Mouse (Mus musculus) spleen, postnatal 4 days (tissue): ENCODE measurements around the gene Slc6a18.
"Not testable (repeated sequence)": the region's sequence is repeated elsewhere in the genome, so short reads cannot be mapped to it uniquely, and the experiment has no call there.

Experiments
- DNase-seq, 2 experiments: peaks; one replicate each; pipeline ENCODE4 v3.0.0; 2022; ENCODE audit warnings: low spot score in 2 of 2

The Slc6a18 gene

GRCm38 (mm10) chr13:73677853-73678252, at the start of gene Slc6a18:
TSS of gene Slc6a18 (minus strand) at chr13:73678023.
- DNase-seq: no peak

- no peak for DNase-seq
These were observed 47.5 kb upstream of the Slc6a18 start for GRCm38 (mm10) chr13:73725315-73725714.

GRCm38 (mm10) chr13:73723081-73723668, 45.4 kb upstream of the Slc6a18 start:
- DNase-seq: no peak

DNA sequence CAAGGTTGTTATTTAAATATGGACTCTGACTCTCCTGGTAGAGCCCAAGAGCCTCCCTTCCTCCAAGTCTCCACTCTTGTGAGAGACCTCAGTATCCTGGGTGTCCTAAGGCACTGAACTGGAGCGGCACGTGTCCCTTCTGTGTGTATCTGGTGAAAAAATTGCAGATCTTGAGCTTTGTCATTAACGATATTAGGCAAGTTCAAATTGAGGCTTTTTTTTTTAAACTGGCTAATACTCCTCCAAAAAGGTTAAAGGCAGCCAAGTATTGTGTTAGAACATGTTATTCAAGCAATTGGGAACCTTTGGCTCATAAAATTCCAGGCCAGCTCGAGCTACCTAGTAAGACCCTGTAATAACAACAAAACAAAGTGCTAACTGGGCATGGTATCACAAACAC, 42.4 kb upstream of the Slc6a18 start:
- DNase-seq: no peak

DNA sequence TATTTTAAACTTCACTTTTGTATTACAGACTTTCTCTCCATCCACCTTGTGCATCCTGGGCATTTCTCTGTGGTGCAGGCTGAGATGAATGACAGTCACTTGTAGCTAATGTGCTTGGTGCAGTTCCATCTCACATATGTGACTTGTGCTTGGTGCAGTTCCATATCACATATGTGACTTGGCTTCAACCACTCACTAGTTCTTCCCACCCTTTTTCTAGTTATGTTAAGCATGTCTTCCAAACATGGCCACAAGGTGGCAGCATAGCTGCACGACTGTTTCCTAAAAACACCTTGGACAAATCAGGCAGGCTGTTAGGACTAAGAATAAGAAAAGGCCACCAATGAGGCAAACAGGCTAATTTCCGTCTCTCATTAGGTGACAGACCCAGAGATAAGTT, 40.4 kb upstream of the Slc6a18 start:
- peak; percentile 60 to 87 for DNase-seq

- no peak for DNase-seq
These were observed 36.2 kb upstream of the Slc6a18 start for GRCm38 (mm10) chr13:73714020-73714419.

GRCm38 (mm10) chr13:73713204-73713603, 35.4 kb upstream of the Slc6a18 start:
- DNase-seq: no peak

DNA sequence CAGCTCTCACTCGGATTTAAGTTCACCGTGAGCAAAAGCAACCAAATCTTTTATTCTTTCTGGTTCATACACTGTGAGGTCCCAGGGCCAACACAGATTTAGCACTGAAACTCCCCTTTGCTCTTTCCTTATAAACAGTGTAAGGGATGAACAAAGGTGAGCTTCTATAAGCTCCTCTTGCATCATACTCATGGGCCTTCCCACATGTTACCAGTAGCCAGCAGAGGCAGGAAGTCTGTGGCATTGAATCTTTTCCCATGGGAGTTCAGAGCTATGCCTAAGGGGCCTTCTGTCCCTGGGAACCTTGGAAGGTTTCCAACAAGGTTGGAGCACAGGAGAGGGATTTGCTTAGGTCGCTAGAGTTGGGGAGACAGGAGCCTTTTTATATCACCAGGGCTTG, 34.4 kb upstream of the Slc6a18 start:
- DNase-seq: no peak

GRCm38 (mm10) chr13:73711803-73712202, 34.0 kb upstream of the Slc6a18 start:
- DNase-seq: no peak

GRCm38 (mm10) chr13:73711221-73711620, 33.4 kb upstream of the Slc6a18 start:
- no peak for DNase-seq

- DNase-seq: no peak
These were observed 31.7 kb upstream of the Slc6a18 start for GRCm38 (mm10) chr13:73709491-73709890.

DNA sequence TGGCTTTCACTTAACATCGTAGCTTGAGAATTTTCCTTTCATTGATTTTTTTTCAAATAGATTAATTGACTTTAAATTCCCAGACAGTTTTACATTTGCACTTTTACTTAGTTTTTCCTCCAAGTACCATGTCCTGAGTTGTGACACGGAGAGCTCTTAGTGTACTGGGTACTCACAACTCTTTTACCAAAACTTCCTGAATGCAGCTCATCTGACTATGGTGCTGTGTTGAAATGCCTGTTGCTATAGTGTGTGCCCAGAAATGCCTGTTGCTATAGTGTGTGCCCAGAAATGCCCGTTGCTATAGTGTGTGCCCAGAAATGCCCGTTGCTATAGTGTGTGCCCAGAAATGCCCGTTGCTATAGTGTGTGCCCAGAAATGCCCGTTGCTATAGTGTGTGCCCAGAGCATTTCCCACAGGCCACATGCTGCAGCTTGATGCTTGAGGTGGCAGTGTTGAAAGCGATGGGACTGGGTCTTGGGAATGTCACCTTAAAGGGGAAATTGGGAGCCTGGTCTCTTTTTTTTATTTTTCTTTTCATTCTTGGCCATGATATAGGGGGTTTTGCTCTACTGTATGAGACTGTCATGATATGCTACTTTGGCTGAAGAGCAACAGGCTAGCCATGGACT, 27.0 kb upstream of the Slc6a18 start, which contains the start of gene Slc6a19:
TSS of gene Slc6a19 (minus strand) at position 172 of the 632 bp plus-strand sequence.
- DNase-seq: no peak

GRCm38 (mm10) chr13:73703486-73703885, 25.7 kb upstream of the Slc6a18 start:
- not testable (repeated sequence) for DNase-seq

DNA sequence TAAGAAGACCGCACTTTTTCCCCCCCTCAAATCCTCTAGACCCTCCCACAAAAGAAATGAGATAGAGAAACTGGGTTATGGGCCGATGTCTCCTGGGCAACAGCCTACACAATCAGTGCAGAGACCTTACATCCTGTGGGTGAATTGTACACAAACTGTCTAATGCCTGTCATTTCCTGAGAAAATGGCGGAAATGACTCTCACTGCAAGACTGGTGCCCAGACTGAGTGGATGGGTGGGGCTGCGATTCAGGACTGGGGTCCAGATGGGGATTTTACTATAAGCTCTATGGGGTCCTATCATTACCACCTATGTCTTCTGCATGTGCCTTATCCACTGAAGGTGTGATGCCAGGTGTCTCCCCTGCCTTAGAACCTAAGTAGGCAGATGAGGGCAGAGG, 25.0 kb upstream of the Slc6a18 start:
- DNase-seq: no peak

GRCm38 (mm10) chr13:73701161-73701883, 23.5 kb upstream of the Slc6a18 start:
- DNase-seq: no peak

DNA sequence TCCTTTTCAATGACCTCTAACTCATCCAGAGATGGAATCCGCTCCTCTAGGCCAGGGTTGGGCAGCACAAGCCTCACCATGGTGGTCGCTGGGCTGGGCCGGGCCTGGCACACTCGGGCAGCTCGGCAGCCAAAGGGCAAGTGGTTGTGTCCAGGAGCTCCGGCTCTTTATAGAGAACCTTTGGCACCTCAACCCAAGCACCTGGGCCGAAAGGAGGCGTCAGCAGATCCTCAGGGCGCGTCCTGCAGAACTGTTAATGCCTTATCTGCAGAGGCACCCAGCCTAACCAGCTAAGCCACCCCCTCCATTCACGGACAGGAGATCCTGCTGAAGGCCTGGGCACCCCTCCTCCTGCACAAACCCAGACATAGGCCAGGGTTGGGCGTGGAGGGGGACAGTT, 22.7 kb upstream of the Slc6a18 start:
- no peak for DNase-seq

DNA sequence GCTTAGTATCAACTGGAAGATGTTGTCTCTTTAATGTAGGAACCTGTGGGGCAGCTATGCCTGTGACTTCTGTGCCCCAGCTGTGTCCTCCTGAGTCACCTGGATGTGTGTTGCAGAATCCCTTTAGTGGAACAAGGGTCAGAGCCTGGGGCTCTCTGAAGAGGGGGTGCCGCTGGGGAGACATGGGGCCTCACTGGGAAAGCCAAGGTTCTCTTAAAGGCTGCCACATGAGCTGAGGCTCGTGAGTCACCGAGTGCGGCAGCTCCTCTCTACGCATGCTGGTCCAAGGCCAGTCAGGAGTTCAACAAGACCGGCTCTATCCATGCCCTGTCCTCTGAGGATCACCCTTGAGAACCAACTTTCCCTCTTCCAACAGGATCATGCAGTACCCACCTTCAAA, 21.9 kb upstream of the Slc6a18 start:
- no peak for DNase-seq

DNA sequence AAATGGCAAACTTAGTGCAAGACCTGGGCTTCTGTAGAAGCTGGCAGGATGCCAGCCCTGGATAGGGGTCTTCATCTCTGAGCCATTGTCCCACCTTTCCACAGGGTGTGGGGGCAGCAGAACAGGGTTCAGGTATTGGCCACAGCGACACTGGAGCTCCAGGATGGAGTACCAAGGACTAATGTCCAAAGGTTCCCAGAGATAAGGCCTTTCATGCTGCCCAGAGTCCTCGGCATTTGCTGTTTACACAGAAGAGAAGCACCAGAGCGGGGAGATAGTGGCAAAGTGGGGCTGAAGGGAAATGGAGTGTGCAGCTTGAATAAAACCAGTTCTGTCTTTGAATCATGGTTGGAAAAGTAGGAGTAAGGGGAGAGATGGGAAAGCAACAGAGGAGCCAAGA, 18.7 kb upstream of the Slc6a18 start:
- no peak for DNase-seq

GRCm38 (mm10) chr13:73694972-73695371, 17.1 kb upstream of the Slc6a18 start:
- no peak for DNase-seq

- no peak for DNase-seq
These were observed 15.5 kb upstream of the Slc6a18 start for GRCm38 (mm10) chr13:73693333-73693732.

DNA sequence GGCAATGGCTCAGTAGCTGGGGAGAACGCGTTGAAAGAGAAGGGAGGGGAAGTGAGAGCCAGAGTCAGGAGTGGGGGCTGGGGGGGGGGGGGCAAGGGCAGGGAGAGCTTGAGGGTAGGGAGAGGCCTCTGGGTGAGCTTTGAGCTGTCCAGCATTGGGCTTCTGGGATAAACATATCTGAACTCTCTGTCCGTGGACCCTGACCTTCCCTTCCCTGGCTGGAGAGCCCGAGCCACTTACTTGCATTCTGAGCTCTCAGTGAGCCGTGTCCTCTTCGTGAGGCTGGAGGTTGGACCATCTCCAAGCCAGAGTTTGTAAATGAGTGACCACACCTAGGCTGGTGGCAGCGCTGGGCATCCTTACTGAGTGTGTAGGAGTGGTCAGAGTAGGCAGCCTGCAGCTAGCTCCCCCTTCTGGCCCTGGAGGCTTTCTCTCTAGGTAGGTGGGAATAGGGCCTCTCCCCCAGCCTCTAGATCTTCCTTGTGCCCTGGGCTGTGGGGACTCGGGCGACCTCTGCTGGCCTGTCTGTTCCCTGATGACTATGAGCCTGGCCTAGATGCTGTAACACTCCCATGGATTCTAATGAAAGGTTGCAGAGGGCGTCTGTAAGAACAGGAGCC, 14.5 kb upstream of the Slc6a18 start:
- peak; percentile 54 to 84 for DNase-seq

DNA sequence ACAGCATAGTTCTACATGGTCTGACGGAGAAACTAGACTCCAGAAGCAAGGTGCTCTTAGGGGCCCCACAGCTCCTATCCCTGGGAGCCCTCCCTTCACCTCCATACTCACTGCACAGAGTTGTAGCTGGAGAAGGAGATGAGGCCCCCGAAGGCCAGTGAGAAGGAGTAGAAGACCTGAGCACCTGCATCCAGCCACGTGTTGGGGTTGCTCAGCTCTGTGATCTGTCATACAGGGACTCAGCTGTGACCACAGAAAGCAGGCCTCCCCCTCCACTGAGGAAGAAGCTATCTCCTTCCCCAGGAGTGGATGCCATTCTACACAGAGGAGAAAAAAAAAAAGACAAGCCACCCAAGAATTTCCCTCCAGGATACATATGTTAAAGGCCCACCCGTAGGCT, 11.1 kb upstream of the Slc6a18 start:
- no peak for DNase-seq

DNA sequence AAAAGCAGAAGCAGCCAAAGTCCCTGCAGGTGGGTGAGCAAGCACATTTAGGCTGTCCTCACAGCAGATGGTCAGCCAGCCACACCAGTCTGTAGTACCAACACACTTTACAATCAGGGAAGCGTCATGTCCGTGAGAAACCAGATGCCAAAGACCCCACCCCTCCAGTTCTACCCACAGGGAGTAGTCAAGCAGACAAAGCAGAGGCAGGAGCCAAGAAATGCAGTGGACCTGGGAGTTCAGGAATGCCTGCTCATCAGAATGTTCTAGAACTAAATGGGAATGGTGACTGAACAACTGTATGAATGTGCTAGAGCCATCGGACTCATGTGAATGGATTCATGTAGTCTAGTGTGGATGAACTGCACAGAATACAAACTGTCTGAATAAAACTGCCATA, 9.8 kb upstream of the Slc6a18 start:
- DNase-seq: no peak
